17 mouse cellular contexts compared by ENCODE assay signal in the genomic region with DNA sequence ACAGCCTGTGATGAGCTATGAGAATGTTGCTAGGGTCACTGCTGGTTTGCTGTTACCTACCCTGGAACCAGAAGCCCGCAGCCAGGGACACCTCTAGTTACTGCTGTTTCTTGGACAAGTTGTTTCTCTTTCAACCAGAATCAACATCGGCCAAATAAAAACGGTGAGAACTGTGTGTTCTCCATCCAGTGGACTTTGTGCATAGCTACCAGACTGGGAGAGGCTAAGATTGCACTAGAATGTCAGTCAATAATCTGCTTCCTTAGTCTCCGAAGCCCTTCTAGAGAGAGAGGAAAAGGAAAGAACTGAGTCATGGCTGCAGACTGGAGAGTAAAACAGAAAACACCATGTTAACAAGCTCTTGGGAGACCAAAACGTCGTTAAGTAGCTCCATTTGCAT.
"Had no signal": no experiment of that assay in that cellular context is flagged by ENCODE, and none has a peak within 500 bp of the region (broad histone marks: within the 10 kb centered on the region; RNA-seq: fewer than 3 reads in every experiment).

No protein-coding gene starts in this region.

- DNase-seq: kidney, adult 11 months; kidney, adult 8-10 months; kidney, postnatal 10 days; kidney, postnatal 36 days; liver; liver, embryonic 13.5 days; lung, embryonic 14.5 days; thymus, postnatal 4 days had no signal

- H3K27ac ChIP-seq: kidney, embryonic 15.5 days; limb, embryonic 10.5 days; limb, embryonic 13.5 days; liver, embryonic 13.5 days; macrophage; midbrain, embryonic 12.5 days; midbrain, embryonic 15.5 days; neural tube, embryonic 13.5 days had no signal

- H3K9me3 ChIP-seq: kidney, embryonic 15.5 days; limb, embryonic 10.5 days; limb, embryonic 13.5 days; liver, embryonic 13.5 days; midbrain, embryonic 12.5 days; midbrain, embryonic 15.5 days; neural tube, embryonic 13.5 days had no signal

- ATAC-seq: lung, postnatal 0 days; midbrain, embryonic 15.5 days had no signal

- H3K9ac ChIP-seq: kidney, embryonic 15.5 days; limb, embryonic 13.5 days; liver, embryonic 13.5 days; lung, embryonic 14.5 days; midbrain, embryonic 12.5 days; midbrain, embryonic 15.5 days; neural tube, embryonic 13.5 days had no signal

- H3K27me3 ChIP-seq: kidney, embryonic 15.5 days; limb, embryonic 13.5 days; liver, embryonic 13.5 days; midbrain, embryonic 15.5 days; neural tube, embryonic 13.5 days had no signal

- H3K4me1 ChIP-seq: limb, embryonic 13.5 days had no signal

- H3K4me3 ChIP-seq: kidney, embryonic 15.5 days; limb, embryonic 10.5 days; limb, embryonic 13.5 days; liver, embryonic 13.5 days; midbrain, embryonic 12.5 days; midbrain, embryonic 15.5 days; myocyte; neural tube, embryonic 13.5 days had no signal

- H3K36me3 ChIP-seq: kidney, embryonic 15.5 days; limb, embryonic 10.5 days; limb, embryonic 13.5 days; liver, embryonic 13.5 days; midbrain, embryonic 12.5 days; midbrain, embryonic 15.5 days; neural tube, embryonic 13.5 days had no signal

- H3K4me2 ChIP-seq: kidney, embryonic 15.5 days; limb, embryonic 13.5 days; liver, embryonic 13.5 days; lung, embryonic 14.5 days; midbrain, embryonic 12.5 days; midbrain, embryonic 15.5 days; neural tube, embryonic 13.5 days had no signal
